ENCODE assay signal across 19 mouse cellular contexts in genomic region chr8:8244599-8244998, GRCm38 (mm10).
DNase-seq lines count a peak whose midpoint lies in the region; ATAC-seq and TF ChIP-seq lines count a peak whose summit lies in the region.
"Had no signal": no experiment of that assay in that cellular context is flagged by ENCODE, and none has a peak within 500 bp of the region (broad histone marks: within the 10 kb centered on the region; RNA-seq: fewer than 3 reads in every experiment).

No protein-coding gene starts in this region.

- intact Hi-C loops in heart, postnatal 10 days (cut with DNase I): no loop called here

- DNase-seq in spleen, postnatal 14 days (ENCODE audit: low spot score in 2 of 2): no peak
- no peak for DNase-seq in heart, postnatal 10 days
- DNase-seq: adrenal gland, adult 2 months; adrenal gland, postnatal 10 days; adrenal gland, postnatal 25 days; cerebellum, adult 11 months; cerebellum, adult 18-20 months; cerebellum, adult 8-10 months; cerebellum, adult 9-11 months; cerebellum, postnatal 14 days; cerebellum, postnatal 36 days; embryo, embryonic 11 days; forebrain, postnatal 0 days had no signal

- no peak overlapping the region for H3K4me2 ChIP-seq in intestine, embryonic 15.5 days (replicated peaks)
- no peak overlapping the region for H3K4me2 ChIP-seq in intestine, postnatal 0 days (replicated peaks; ENCODE audit: low read depth)
- no peak overlapping the region for H3K4me2 ChIP-seq in hindbrain, embryonic 16.5 days (ENCODE audit: low read length)
- H3K4me2 ChIP-seq: embryonic facial prominence, embryonic 12.5 days; forebrain, embryonic 13.5 days; forebrain, embryonic 15.5 days had no signal

- ATAC-seq in intestine, embryonic 15.5 days: peak; percentile 74
- peak; percentile 90 for ATAC-seq in intestine, postnatal 0 days
- no peak for ATAC-seq in hindbrain, embryonic 16.5 days
- ATAC-seq: forebrain, embryonic 13.5 days; forebrain, embryonic 15.5 days; forebrain, postnatal 0 days had no signal

- no peaks in the 10 kb centered on the region for H3K36me3 ChIP-seq in intestine, embryonic 15.5 days
- no peaks in the 10 kb centered on the region for H3K36me3 ChIP-seq in intestine, postnatal 0 days (ENCODE audit: control insufficient read depth, insufficient read depth)
- H3K36me3 ChIP-seq in hindbrain, embryonic 16.5 days (ENCODE audit: control insufficient read depth, insufficient read depth, low read length): no peaks in the 10 kb centered on the region
- H3K36me3 ChIP-seq: embryonic facial prominence, embryonic 12.5 days; forebrain, embryonic 15.5 days had no signal

- no peak for TF ChIP-seq CTCF in intestine, postnatal 0 days (IDR thresholded peaks at IDR 0.05; ENCODE audit: low read depth)

- H3K9me3 ChIP-seq in intestine, embryonic 15.5 days: no peaks in the 10 kb centered on the region
- H3K9me3 ChIP-seq in intestine, postnatal 0 days (ENCODE audit: control insufficient read depth): no peaks in the 10 kb centered on the region
- no peaks in the 10 kb centered on the region for H3K9me3 ChIP-seq in hindbrain, embryonic 16.5 days (ENCODE audit: control insufficient read depth, low read length)
- H3K9me3 ChIP-seq: embryonic facial prominence, embryonic 12.5 days; forebrain, embryonic 13.5 days; forebrain, embryonic 15.5 days had no signal

- no peaks in the 10 kb centered on the region for H3K27me3 ChIP-seq in intestine, embryonic 15.5 days (replicated peaks)
- no peaks in the 10 kb centered on the region for H3K27me3 ChIP-seq in intestine, postnatal 0 days (replicated peaks; ENCODE audit: control insufficient read depth, insufficient read depth, low read length)
- no peaks in the 10 kb centered on the region for H3K27me3 ChIP-seq in hindbrain, embryonic 16.5 days (replicated peaks; ENCODE audit: control insufficient read depth, insufficient read depth, low read length)
- H3K27me3 ChIP-seq: embryonic facial prominence, embryonic 12.5 days; forebrain, embryonic 13.5 days; forebrain, embryonic 15.5 days had no signal

- H3K4me1 ChIP-seq in intestine, embryonic 15.5 days (replicated peaks): peaks cover 4% of the 10 kb centered on the region; the same call in 1 of the 2 replicates
- no peaks in the 10 kb centered on the region for H3K4me1 ChIP-seq in intestine, postnatal 0 days (replicated peaks; ENCODE audit: control insufficient read depth, insufficient read depth, low read length)
- no peaks in the 10 kb centered on the region for H3K4me1 ChIP-seq in hindbrain, embryonic 16.5 days (ENCODE audit: control insufficient read depth, insufficient read depth, low read depth, low read length)

- no peak overlapping the region for H3K4me3 ChIP-seq in intestine, embryonic 15.5 days (replicated peaks)
- no peak overlapping the region for H3K4me3 ChIP-seq in intestine, postnatal 0 days (ENCODE audit: low read depth, low read length)
- no peak overlapping the region for H3K4me3 ChIP-seq in hindbrain, embryonic 16.5 days (ENCODE audit: low read length)
- H3K4me3 ChIP-seq: embryonic facial prominence, embryonic 12.5 days; forebrain, embryonic 13.5 days; forebrain, embryonic 15.5 days had no signal

- no peak overlapping the region for H3K9ac ChIP-seq in intestine, embryonic 15.5 days
- no peak overlapping the region for H3K9ac ChIP-seq in intestine, postnatal 0 days (ENCODE audit: low read depth, low read length)
- no peak overlapping the region for H3K9ac ChIP-seq in hindbrain, embryonic 16.5 days (ENCODE audit: low read depth, low read length)
- H3K9ac ChIP-seq: embryonic facial prominence, embryonic 12.5 days; forebrain, embryonic 13.5 days; forebrain, embryonic 15.5 days; forebrain, postnatal 0 days had no signal

- no peak overlapping the region for H3K27ac ChIP-seq in intestine, embryonic 15.5 days
- H3K27ac ChIP-seq in intestine, postnatal 0 days (ENCODE audit: low read depth, low read length): no peak overlapping the region
- no peak overlapping the region for H3K27ac ChIP-seq in hindbrain, embryonic 16.5 days (ENCODE audit: low read depth, low read length)
- H3K27ac ChIP-seq: embryonic facial prominence, embryonic 12.5 days; forebrain, embryonic 13.5 days; forebrain, embryonic 15.5 days had no signal

- 58% methylated on average over 1 of the region's 1 CpGs for WGBS in intestine, embryonic 15.5 days
- WGBS in intestine, postnatal 0 days: 45% methylated on average over 1 of the region's 1 CpGs
- WGBS in hindbrain, embryonic 16.5 days: 97% methylated on average over 1 of the region's 1 CpGs
